Mouse (Mus musculus) cortical plate, adult 2 months (tissue): ENCODE data around the gene Capn15.

Experiments
- CTCF ChIP-seq: fragments of 200-500 bp; IDR thresholded peaks from 2 replicates; pipeline ENCODE4 v1.5.1; 2011; ENCODE audit warnings: mild to moderate bottlenecking, control low read depth, low read length; ENCODE audit not compliant: insufficient read depth; ENCODE audit errors: extremely low read depth
- POLR2A ChIP-seq: fragments of 200-500 bp; IDR thresholded peaks from 2 replicates; pipeline ENCODE4 v1.6.1; 2011; ENCODE audit warnings: mild to moderate bottlenecking, low read length, control low read depth; ENCODE audit not compliant: insufficient read depth; ENCODE audit errors: extremely low read depth

GRCm38 (mm10) chr17:25942597-25943151 is 42.9 kb downstream of the Capn15 start:
- TF ChIP-seq CTCF (no peak), POLR2A (no peak)
